Mouse (Mus musculus): ENCODE data around the gene Six2.

Gene Six2

GRCm38 (mm10) chr17:85664618-85665320, 23.3 kb downstream of the Six2 start:
- in situ Hi-C loops (cut with MboI, MseI), result loop anchor here (5.0 to 10.0 kb wide), 2 partner anchors 408 to 410 kb away; no protein-coding TSS in a partner anchor

- in situ Hi-C loops (cut with MboI, MseI), result loop anchor here (5.0 to 10.0 kb wide), 2 partner anchors 408 to 411 kb away; no protein-coding TSS in a partner anchor
Observed at GRCm38 (mm10) chr17:85664202-85664601, 23.9 kb downstream of the Six2 start.

- in situ Hi-C loops (cut with MboI, MseI), result loop anchor here (5.0 to 10.0 kb wide), 2 partner anchors 411 to 413 kb away; no protein-coding TSS in a partner anchor
Observed at GRCm38 (mm10) chr17:85661521-85661920, 26.6 kb downstream of the Six2 start.

- in situ Hi-C loops (cut with MboI, MseI), result loop anchor here (5.0 to 10.0 kb wide), 2 partner anchors 412 to 415 kb away; no protein-coding TSS in a partner anchor
Observed at GRCm38 (mm10) chr17:85660016-85660415, 28.1 kb downstream of the Six2 start.

GRCm38 (mm10) chr17:85645718-85646665, 42.1 kb downstream of the Six2 start:
- in situ Hi-C loops (cut with MboI, MseI), result no loop called here

- in situ Hi-C loops (cut with MboI, MseI), result no loop called here
Observed at GRCm38 (mm10) chr17:85645312-85645711, 42.8 kb downstream of the Six2 start.

- in situ Hi-C loops (cut with MboI, MseI), result loop anchor here (5.0 to 10.0 kb wide), 3 partner anchors 443 to 803 kb away; no protein-coding TSS in a partner anchor
Observed at GRCm38 (mm10) chr17:85637876-85638275, 50.2 kb downstream of the Six2 start.
